Mouse (Mus musculus) liver, postnatal 0 days (tissue): ENCODE data around the gene Rnf207.

Experiments used
- CTCF ChIP-seq: sonication (generic); IDR thresholded peaks from 2 replicates; pipeline ENCODE4 v1.5.1; 2016; ENCODE audit warnings: antibody characterized with exemption, low read depth
- EP300 ChIP-seq: IDR thresholded peaks from 2 replicates; pipeline ENCODE4 v1.6.1; 2016; ENCODE audit warnings: antibody characterized with exemption, low read depth, mild to moderate bottlenecking

GRCm38 (mm10) chr4:152286887-152287286 is 31.9 kb downstream of the Rnf207 start:
- TF ChIP-seq EP300 = no peak
- no peak for TF ChIP-seq CTCF
